Mouse (Mus musculus) limb, embryonic 15.5 days (tissue): Measurements from ENCODE around the gene Gga1. TPM values are rescaled to one million over a fixed set of nuclear protein-coding genes. Genes with fewer than 3 reads are reported as not detected.

ENCODE experiments used
- ATAC-seq: fragments of 200-750 bp; cut with Nextera tagmentation; 2 replicates; pipeline ENCODE4 v1.8.0; 2017; ENCODE audit warnings: low read depth, moderate TSS enrichment; ENCODE audit not compliant: insufficient number of reproducible peaks, low FRiP score, low TSS enrichment
- H3K27ac ChIP-seq: fragments of 300-500 bp; sonication (generic); 2 replicates; pipeline ENCODE4 v1.5.1; 2015; ENCODE audit warnings: moderate library complexity, mild to moderate bottlenecking, inconsistent platforms
- H3K27me3 ChIP-seq: fragments of 300-500 bp; sonication (generic); 2 replicates; pipeline ENCODE4 v1.6.1; 2015; ENCODE audit warnings: inconsistent platforms
- H3K36me3 ChIP-seq: fragments of 300-500 bp; sonication (generic); 2 replicates; pipeline ENCODE4 v1.6.1; 2015; ENCODE audit warnings: inconsistent platforms
- H3K4me1 ChIP-seq: fragments of 300-500 bp; sonication (generic); 2 replicates; pipeline ENCODE4 v1.6.1; 2015; ENCODE audit warnings: inconsistent platforms
- H3K4me2 ChIP-seq: fragments of 300-500 bp; sonication (generic); 2 replicates; pipeline ENCODE4 v1.6.1; 2015; ENCODE audit warnings: mild to moderate bottlenecking, inconsistent platforms
- H3K4me3 ChIP-seq: fragments of 300-500 bp; sonication (generic); 2 replicates; pipeline ENCODE4 v1.5.1; 2015; ENCODE audit warnings: mild to moderate bottlenecking, inconsistent platforms
- H3K9ac ChIP-seq: fragments of 300-500 bp; sonication (generic); 2 replicates; pipeline ENCODE4 v1.6.1; 2015; ENCODE audit warnings: inconsistent platforms
- H3K9me3 ChIP-seq: fragments of 300-500 bp; sonication (generic); 2 replicates; pipeline ENCODE4 v1.6.1; 2016; ENCODE audit warnings: inconsistent platforms
- WGBS: fragments of 180-500 bp; shearing (Covaris S2); methylation state at CpG from one replicate; pipeline ENCODE4 v1.1.7; 2015; 5-methylcytosine and 5-hydroxymethylcytosine counted together
- polyA plus RNA-seq: library from polyadenylated mRNA; unstranded; fragments of >200 nt; fragmentation: Nextera tagmentation; extraction: Ambion mirVana; gene quantifications from 2 replicates; pipeline ENCODE4 v1.2.1, GENCODE M21; 2015

Gene Gga1
- polyA plus RNA-seq, 1 experiment from 2014 or later: 53.2 TPM

DNA sequence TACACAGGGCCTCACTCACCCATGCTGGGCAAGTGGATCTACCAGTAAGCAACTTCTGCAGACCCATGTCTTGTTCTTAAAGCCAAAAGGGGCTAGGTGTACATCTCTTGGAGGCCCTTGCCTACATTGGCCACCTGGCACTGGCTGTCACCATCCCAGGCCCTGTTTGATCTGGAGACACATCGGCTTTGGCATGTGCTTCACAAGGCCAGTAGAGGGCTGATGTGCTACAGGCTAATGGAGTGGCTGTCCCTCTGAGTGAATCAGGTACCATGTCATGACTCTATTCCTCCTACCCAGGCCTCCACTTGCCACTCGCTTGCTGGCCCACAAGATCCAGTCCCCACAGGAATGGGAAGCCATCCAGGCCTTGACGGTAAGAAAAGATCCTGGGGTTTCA, 4.8 kb downstream of the Gga1 start:
- H3K4me1 ChIP-seq: peaks cover 23% of the 10 kb centered on the region
- H3K27ac ChIP-seq: no peak overlapping the region
- ATAC-seq: no peak
- no peak overlapping the region for H3K9ac ChIP-seq
- no peaks in the 10 kb centered on the region for H3K27me3 ChIP-seq
- H3K9me3 ChIP-seq: no peaks in the 10 kb centered on the region
- H3K4me3 ChIP-seq: no peak overlapping the region
- WGBS: 86% methylated on average over 3 of the region's 3 CpGs
- H3K4me2 ChIP-seq: no peak overlapping the region
- peaks cover 68% of the 10 kb centered on the region for H3K36me3 ChIP-seq

DNA sequence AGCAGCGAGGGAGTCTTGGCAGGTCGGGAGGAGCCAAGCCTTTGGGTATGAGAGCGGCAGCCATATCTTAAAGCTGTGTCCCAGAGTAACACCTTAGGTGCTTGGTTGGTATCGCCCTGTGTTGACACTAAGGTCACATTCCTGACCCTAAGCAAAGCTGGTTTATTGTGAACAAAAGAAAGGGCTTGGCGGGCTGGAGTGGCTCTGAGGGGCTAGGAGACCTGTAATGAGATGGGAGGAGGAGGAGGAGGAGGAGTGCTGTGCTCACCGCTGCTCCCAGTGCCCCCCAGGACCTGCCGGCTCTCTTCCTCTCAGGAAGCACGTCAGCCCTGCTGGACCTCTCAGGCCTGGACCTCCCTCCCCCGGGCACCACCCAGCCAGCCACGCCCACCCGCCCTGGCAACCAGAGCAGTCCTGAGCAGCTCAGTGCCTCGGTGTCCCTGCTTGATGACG, 12.4 kb downstream of the Gga1 start:
- Histone ChIP-seq H3K4me3 (no peak overlapping the region), H3K27ac (no peak overlapping the region), H3K9me3 (no peaks in the 10 kb centered on the region), H3K36me3 (peaks cover 92% of the 10 kb centered on the region), H3K4me1 (peaks cover 26% of the 10 kb centered on the region), H3K27me3 (no peaks in the 10 kb centered on the region), H3K4me2 (no peak overlapping the region), H3K9ac (no peak overlapping the region)
- 38% methylated on average over 13 of the region's 13 CpGs for WGBS
- ATAC-seq: no peak

DNA sequence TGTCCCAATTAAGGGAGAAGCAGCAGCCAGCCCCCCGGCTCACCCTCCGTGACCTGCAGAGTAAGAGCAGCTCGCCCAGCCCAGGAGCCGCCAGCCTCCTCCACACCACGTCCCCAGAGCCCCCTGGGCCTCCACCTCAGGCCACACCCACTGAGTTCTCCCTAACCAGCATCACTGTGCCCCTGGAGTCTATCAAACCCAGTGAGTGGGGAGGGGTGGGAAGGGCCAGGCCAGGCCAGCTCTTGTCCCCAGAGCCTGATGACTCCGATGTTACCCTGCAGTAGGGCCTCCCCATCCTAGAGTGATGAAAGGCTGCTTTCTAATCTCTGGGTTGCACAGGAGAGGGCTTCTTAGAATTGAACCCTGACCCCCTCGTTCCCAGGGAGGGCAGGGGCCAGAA, 15.4 kb downstream of the Gga1 start:
- no peak overlapping the region for H3K4me3 ChIP-seq
- 54% methylated on average over 7 of the region's 7 CpGs for WGBS
- no peak for ATAC-seq
- H3K36me3 ChIP-seq: peaks cover 71% of the 10 kb centered on the region
- H3K27ac ChIP-seq: no peak overlapping the region
- no peak overlapping the region for H3K4me2 ChIP-seq
- peaks cover 53% of the 10 kb centered on the region for H3K4me1 ChIP-seq
- no peak overlapping the region for H3K9ac ChIP-seq
- H3K9me3 ChIP-seq: no peaks in the 10 kb centered on the region
- H3K27me3 ChIP-seq: no peaks in the 10 kb centered on the region

GRCm38 (mm10) chr15:78894726-78895125, 17.7 kb downstream of the Gga1 start:
- no peak overlapping the region for H3K9ac ChIP-seq
- ATAC-seq: no peak
- peaks cover 66% of the 10 kb centered on the region for H3K4me1 ChIP-seq
- 68% methylated on average over 13 of the region's 13 CpGs for WGBS
- no peak overlapping the region for H3K4me2 ChIP-seq
- H3K27ac ChIP-seq: peak overlapping the region; percentile 65; the same call in 1 of the 2 replicates
- H3K4me3 ChIP-seq: no peak overlapping the region
- H3K9me3 ChIP-seq: no peaks in the 10 kb centered on the region
- no peaks in the 10 kb centered on the region for H3K27me3 ChIP-seq
- peaks cover 51% of the 10 kb centered on the region for H3K36me3 ChIP-seq

GRCm38 (mm10) chr15:78895741-78896140, 18.8 kb downstream of the Gga1 start:
- Histone ChIP-seq H3K27me3 (no peaks in the 10 kb centered on the region), H3K27ac (peak overlapping the region; percentile 65), H3K4me3 (no peak overlapping the region), H3K4me2 (no peak overlapping the region), H3K9ac (no peak overlapping the region), H3K36me3 (peaks cover 43% of the 10 kb centered on the region), H3K4me1 (peaks cover 73% of the 10 kb centered on the region), H3K9me3 (no peaks in the 10 kb centered on the region)
- no peak for ATAC-seq
- 70% methylated on average over 2 of the region's 2 CpGs for WGBS

- H3K27me3 ChIP-seq: no peaks in the 10 kb centered on the region
- WGBS: 76% methylated on average over 3 of the region's 3 CpGs
- no peak overlapping the region for H3K4me2 ChIP-seq
- H3K9me3 ChIP-seq: no peaks in the 10 kb centered on the region
- peaks cover 77% of the 10 kb centered on the region for H3K4me1 ChIP-seq
- peak overlapping the region; percentile 65 for H3K27ac ChIP-seq
- H3K9ac ChIP-seq: no peak overlapping the region
- no peak for ATAC-seq
- H3K4me3 ChIP-seq: no peak overlapping the region
- H3K36me3 ChIP-seq: peaks cover 39% of the 10 kb centered on the region
Measured at GRCm38 (mm10) chr15:78896149-78896548, 19.2 kb downstream of the Gga1 start.

- Histone ChIP-seq H3K27ac (no peak overlapping the region), H3K4me2 (no peak overlapping the region), H3K36me3 (peaks cover 30% of the 10 kb centered on the region), H3K9me3 (no peaks in the 10 kb centered on the region), H3K27me3 (no peaks in the 10 kb centered on the region), H3K4me1 (peaks cover 83% of the 10 kb centered on the region), H3K9ac (no peak overlapping the region), H3K4me3 (no peak overlapping the region)
- 89% methylated on average over 4 of the region's 4 CpGs for WGBS
- ATAC-seq: no peak
Measured at GRCm38 (mm10) chr15:78897488-78897887, 20.5 kb downstream of the Gga1 start.

GRCm38 (mm10) chr15:78898507-78899001, 21.6 kb downstream of the Gga1 start:
- no peak for ATAC-seq

GRCm38 (mm10) chr15:78899409-78899739, 22.4 kb downstream of the Gga1 start, which contains the start of gene Gm49510:
Gene Gm49510 (plus strand): TSS chr15:78899667.
- under 1% methylated on average over 20 of the region's 20 CpGs for WGBS
- peak within 1 kb of the TSS; percentile 76 for H3K4me2 ChIP-seq
- H3K9ac ChIP-seq: peak within 1 kb of the TSS; percentile 81
- peak within 1 kb of the TSS; percentile 85 for H3K4me3 ChIP-seq
- peaks cover 76% of the 10 kb centered on the region for H3K4me1 ChIP-seq
- peak within 1 kb of the TSS; percentile 82 for H3K27ac ChIP-seq
- H3K27me3 ChIP-seq: no peaks in the 10 kb centered on the region
- ATAC-seq: no peak
- no peaks in the 10 kb centered on the region for H3K9me3 ChIP-seq
- H3K36me3 ChIP-seq: peaks cover 31% of the 10 kb centered on the region

More at GRCm38 (mm10) chr15:78898507-78899001, 21.6 kb downstream of the Gga1 start:
- Histone ChIP-seq H3K4me2 (peak overlapping the region; percentile 76), H3K27ac (peak overlapping the region; percentile 82), H3K36me3 (peaks cover 29% of the 10 kb centered on the region), H3K4me3 (peak overlapping the region; percentile 85), H3K9ac (no peak overlapping the region), H3K4me1 (peaks cover 83% of the 10 kb centered on the region), H3K27me3 (no peaks in the 10 kb centered on the region), H3K9me3 (no peaks in the 10 kb centered on the region)
- 48% methylated on average over 6 of the region's 6 CpGs for WGBS

GRCm38 (mm10) chr15:78899740-78900584, 23.0 kb downstream of the Gga1 start, which contains the start of gene Sh3bp1:
Gene Sh3bp1 (plus strand): TSS chr15:78899768.
- peaks cover 35% of the 10 kb centered on the region for H3K36me3 ChIP-seq
- WGBS: under 1% methylated on average over 47 of the region's 47 CpGs
- H3K4me3 ChIP-seq: peak within 1 kb of the TSS; percentile 85
- H3K9me3 ChIP-seq: no peaks in the 10 kb centered on the region
- peak within 1 kb of the TSS; percentile 76 for H3K4me2 ChIP-seq
- H3K9ac ChIP-seq: peak within 1 kb of the TSS; percentile 81
- ATAC-seq: peak; percentile 46; the same call in 1 of the 2 replicates
- peak within 1 kb of the TSS; percentile 82 for H3K27ac ChIP-seq
- no peaks in the 10 kb centered on the region for H3K27me3 ChIP-seq
- peaks cover 70% of the 10 kb centered on the region for H3K4me1 ChIP-seq

GRCm38 (mm10) chr15:78900585-78901421, 23.8 kb downstream of the Gga1 start:
- Histone ChIP-seq H3K9ac (peak overlapping the region; percentile 81), H3K27ac (peak overlapping the region; percentile 82), H3K36me3 (peaks cover 37% of the 10 kb centered on the region), H3K4me1 (peaks cover 62% of the 10 kb centered on the region), H3K4me2 (peak overlapping the region; percentile 76), H3K27me3 (no peaks in the 10 kb centered on the region), H3K9me3 (no peaks in the 10 kb centered on the region), H3K4me3 (peak overlapping the region; percentile 85)
- WGBS: 9% methylated on average over 18 of the region's 18 CpGs
- peak; percentile 3; the same call in 1 of the 2 replicates for ATAC-seq
